Mouse (Mus musculus): ENCODE measurements at regions not wholly inside any gene's neighbourhood (a gene's known extent, or its start where the extent isn't known, plus 50 kb on each side); places are given as distances from the start of the nearest gene placed in this dataset.

- no peak for ATAC-seq (ENCODE audit: low read depth)
- no peak overlapping the region for H3K4me2 ChIP-seq (ENCODE audit: low read depth, low read length)
- H3K9me3 ChIP-seq (replicated peaks; ENCODE audit: control insufficient read depth, low read length): no peaks in the 10 kb centered on the region
- WGBS (ENCODE audit: insufficient replicate concordance): 80% methylated on average over 3 of the region's 3 CpGs
- no peak overlapping the region for H3K9ac ChIP-seq (ENCODE audit: low read depth, low read length)
- H3K36me3 ChIP-seq (ENCODE audit: control insufficient read depth, insufficient read depth): no peaks in the 10 kb centered on the region
- H3K27ac ChIP-seq (ENCODE audit: low read length): no peak overlapping the region
- H3K27me3 ChIP-seq (ENCODE audit: control insufficient read depth, insufficient read depth, low read depth, low read length): no peaks in the 10 kb centered on the region
- H3K4me3 ChIP-seq (ENCODE audit: low read depth, low read length): no peak overlapping the region
- H3K4me1 ChIP-seq (ENCODE audit: control insufficient read depth, low read depth, low read length): no peaks in the 10 kb centered on the region
These were observed 343.7 kb upstream of the Id4 start for GRCm38 (mm10) chr13:47917370-47917769.

- Histone ChIP-seq H3K9ac (ENCODE audit: low read depth, low read length) (no peak overlapping the region), H3K4me2 (ENCODE audit: low read depth, low read length) (no peak overlapping the region), H3K27me3 (ENCODE audit: control insufficient read depth, insufficient read depth, low read depth, low read length) (no peaks in the 10 kb centered on the region), H3K4me1 (ENCODE audit: control insufficient read depth, low read depth, low read length) (no peaks in the 10 kb centered on the region), H3K9me3 (replicated peaks; ENCODE audit: control insufficient read depth, low read length) (no peaks in the 10 kb centered on the region), H3K27ac (ENCODE audit: low read length) (no peak overlapping the region), H3K4me3 (ENCODE audit: low read depth, low read length) (no peak overlapping the region), H3K36me3 (ENCODE audit: control insufficient read depth, insufficient read depth) (no peaks in the 10 kb centered on the region)
- 33% methylated on average over 5 of the region's 5 CpGs for WGBS (ENCODE audit: insufficient replicate concordance)
- no peak for ATAC-seq (ENCODE audit: low read depth)
These were observed 340.0 kb upstream of the Id4 start for GRCm38 (mm10) chr13:47921044-47921443.

GRCm38 (mm10) chr13:47940696-47941095 is 320.3 kb upstream of the Id4 start:
- Histone ChIP-seq H3K4me3 (ENCODE audit: low read depth, low read length) (no peak overlapping the region), H3K36me3 (ENCODE audit: control insufficient read depth, insufficient read depth) (no peaks in the 10 kb centered on the region), H3K27me3 (ENCODE audit: control insufficient read depth, insufficient read depth, low read depth, low read length) (no peaks in the 10 kb centered on the region), H3K4me1 (ENCODE audit: control insufficient read depth, low read depth, low read length) (no peaks in the 10 kb centered on the region), H3K9ac (ENCODE audit: low read depth, low read length) (no peak overlapping the region), H3K4me2 (ENCODE audit: low read depth, low read length) (no peak overlapping the region), H3K9me3 (replicated peaks; ENCODE audit: control insufficient read depth, low read length) (no peaks in the 10 kb centered on the region), H3K27ac (ENCODE audit: low read length) (no peak overlapping the region)
- no peak for ATAC-seq (ENCODE audit: low read depth)
- WGBS (ENCODE audit: insufficient replicate concordance): 60% methylated on average over 2 of the region's 2 CpGs

- Histone ChIP-seq H3K27ac (ENCODE audit: low read length) (no peak overlapping the region), H3K36me3 (ENCODE audit: control insufficient read depth, insufficient read depth) (no peaks in the 10 kb centered on the region), H3K4me1 (ENCODE audit: control insufficient read depth, low read depth, low read length) (no peaks in the 10 kb centered on the region), H3K9ac (ENCODE audit: low read depth, low read length) (no peak overlapping the region), H3K4me2 (ENCODE audit: low read depth, low read length) (no peak overlapping the region), H3K27me3 (ENCODE audit: control insufficient read depth, insufficient read depth, low read depth, low read length) (no peaks in the 10 kb centered on the region), H3K9me3 (replicated peaks; ENCODE audit: control insufficient read depth, low read length) (no peaks in the 10 kb centered on the region), H3K4me3 (ENCODE audit: low read depth, low read length) (no peak overlapping the region)
- WGBS (ENCODE audit: insufficient replicate concordance): 25% methylated on average over 8 of the region's 8 CpGs
- no peak for ATAC-seq (ENCODE audit: low read depth)
These were observed 318.6 kb upstream of the Id4 start for GRCm38 (mm10) chr13:47942368-47942787.

GRCm38 (mm10) chr13:47943645-47944044 is 317.4 kb upstream of the Id4 start:
- 65% methylated on average over 5 of the region's 5 CpGs for WGBS (ENCODE audit: insufficient replicate concordance)
- ATAC-seq (ENCODE audit: low read depth): no peak
- Histone ChIP-seq H3K9ac (ENCODE audit: low read depth, low read length) (no peak overlapping the region), H3K4me3 (ENCODE audit: low read depth, low read length) (no peak overlapping the region), H3K4me1 (ENCODE audit: control insufficient read depth, low read depth, low read length) (no peaks in the 10 kb centered on the region), H3K27ac (ENCODE audit: low read length) (no peak overlapping the region), H3K4me2 (ENCODE audit: low read depth, low read length) (no peak overlapping the region), H3K27me3 (ENCODE audit: control insufficient read depth, insufficient read depth, low read depth, low read length) (no peaks in the 10 kb centered on the region), H3K9me3 (replicated peaks; ENCODE audit: control insufficient read depth, low read length) (no peaks in the 10 kb centered on the region), H3K36me3 (ENCODE audit: control insufficient read depth, insufficient read depth) (no peaks in the 10 kb centered on the region)

- ATAC-seq (ENCODE audit: low read depth): no peak
- no peaks in the 10 kb centered on the region for H3K27me3 ChIP-seq (ENCODE audit: control insufficient read depth, insufficient read depth, low read depth, low read length)
- WGBS (ENCODE audit: insufficient replicate concordance): 77% methylated on average over 10 of the region's 10 CpGs
- H3K4me2 ChIP-seq (ENCODE audit: low read depth, low read length): no peak overlapping the region
- no peaks in the 10 kb centered on the region for H3K36me3 ChIP-seq (ENCODE audit: control insufficient read depth, insufficient read depth)
- H3K27ac ChIP-seq (ENCODE audit: low read length): no peak overlapping the region
- no peaks in the 10 kb centered on the region for H3K9me3 ChIP-seq (replicated peaks; ENCODE audit: control insufficient read depth, low read length)
- H3K4me1 ChIP-seq (ENCODE audit: control insufficient read depth, low read depth, low read length): no peaks in the 10 kb centered on the region
- no peak overlapping the region for H3K9ac ChIP-seq (ENCODE audit: low read depth, low read length)
- no peak overlapping the region for H3K4me3 ChIP-seq (ENCODE audit: low read depth, low read length)
These were observed 312.7 kb upstream of the Id4 start for GRCm38 (mm10) chr13:47948098-47948865.

GRCm38 (mm10) chr13:47950456-47950855 is 310.6 kb upstream of the Id4 start:
- Histone ChIP-seq H3K4me2 (ENCODE audit: low read depth, low read length) (no peak overlapping the region), H3K27ac (ENCODE audit: low read length) (no peak overlapping the region), H3K27me3 (ENCODE audit: control insufficient read depth, insufficient read depth, low read depth, low read length) (no peaks in the 10 kb centered on the region), H3K9ac (ENCODE audit: low read depth, low read length) (no peak overlapping the region), H3K4me1 (ENCODE audit: control insufficient read depth, low read depth, low read length) (no peaks in the 10 kb centered on the region), H3K36me3 (ENCODE audit: control insufficient read depth, insufficient read depth) (no peaks in the 10 kb centered on the region), H3K4me3 (ENCODE audit: low read depth, low read length) (no peak overlapping the region), H3K9me3 (replicated peaks; ENCODE audit: control insufficient read depth, low read length) (no peaks in the 10 kb centered on the region)
- no peak for ATAC-seq (ENCODE audit: low read depth)
- 29% methylated on average over 2 of the region's 2 CpGs for WGBS (ENCODE audit: insufficient replicate concordance)

- no peak overlapping the region for H3K27ac ChIP-seq (ENCODE audit: low read length)
- no peaks in the 10 kb centered on the region for H3K36me3 ChIP-seq (ENCODE audit: control insufficient read depth, insufficient read depth)
- no peaks in the 10 kb centered on the region for H3K27me3 ChIP-seq (ENCODE audit: control insufficient read depth, insufficient read depth, low read depth, low read length)
- 65% methylated on average over 10 of the region's 10 CpGs for WGBS (ENCODE audit: insufficient replicate concordance)
- H3K4me3 ChIP-seq (ENCODE audit: low read depth, low read length): no peak overlapping the region
- no peaks in the 10 kb centered on the region for H3K4me1 ChIP-seq (ENCODE audit: control insufficient read depth, low read depth, low read length)
- H3K9me3 ChIP-seq (replicated peaks; ENCODE audit: control insufficient read depth, low read length): no peaks in the 10 kb centered on the region
- H3K4me2 ChIP-seq (ENCODE audit: low read depth, low read length): no peak overlapping the region
- no peak overlapping the region for H3K9ac ChIP-seq (ENCODE audit: low read depth, low read length)
- ATAC-seq (ENCODE audit: low read depth): no peak
These were observed 310.0 kb upstream of the Id4 start for GRCm38 (mm10) chr13:47951043-47951442.

- no peaks in the 10 kb centered on the region for H3K9me3 ChIP-seq (replicated peaks; ENCODE audit: control insufficient read depth, low read length)
- no peaks in the 10 kb centered on the region for H3K36me3 ChIP-seq (ENCODE audit: control insufficient read depth, insufficient read depth)
- no peak for ATAC-seq (ENCODE audit: low read depth)
- no peaks in the 10 kb centered on the region for H3K27me3 ChIP-seq (ENCODE audit: control insufficient read depth, insufficient read depth, low read depth, low read length)
- no peak overlapping the region for H3K4me3 ChIP-seq (ENCODE audit: low read depth, low read length)
- H3K4me2 ChIP-seq (ENCODE audit: low read depth, low read length): no peak overlapping the region
- H3K4me1 ChIP-seq (ENCODE audit: control insufficient read depth, low read depth, low read length): no peaks in the 10 kb centered on the region
- no peak overlapping the region for H3K27ac ChIP-seq (ENCODE audit: low read length)
- H3K9ac ChIP-seq (ENCODE audit: low read depth, low read length): no peak overlapping the region
- 45% methylated on average over 3 of the region's 3 CpGs for WGBS (ENCODE audit: insufficient replicate concordance)
These were observed 308.1 kb upstream of the Id4 start for GRCm38 (mm10) chr13:47952946-47953345.

Data from liver, embryonic 16.5 days (tissue).